Mouse (Mus musculus): ENCODE measurements around the gene Ear1.
"Not testable (repeated sequence)": the region's sequence is repeated elsewhere in the genome, so short reads cannot be mapped to it uniquely, and the experiment has no call there.

DNA sequence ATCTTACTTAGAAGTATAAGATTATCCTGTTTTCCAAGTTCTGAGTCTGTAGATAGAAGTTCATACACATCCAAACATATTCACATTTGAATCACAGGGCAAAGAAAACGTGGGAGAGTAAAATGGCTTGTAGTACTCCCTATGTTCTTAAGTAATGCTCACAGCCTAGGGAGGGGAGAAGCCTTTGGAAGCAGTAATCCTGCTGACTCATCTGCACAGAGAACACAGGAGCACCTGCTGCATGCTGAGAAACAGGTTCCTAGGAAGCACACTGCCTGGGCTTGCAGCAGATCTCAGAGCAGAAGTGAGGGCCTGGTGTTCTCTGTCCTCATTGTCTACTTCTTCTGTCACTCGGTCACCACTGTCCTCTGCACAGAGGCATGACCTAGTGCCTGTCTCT, 20.0 kb upstream of the Ear1 start:
- TF ChIP-seq CTCF, POLR2A (IDR thresholded peaks at IDR 0.05; ENCODE audit: insufficient read depth, low read depth, low read length): not testable (repeated sequence)
